Mouse (Mus musculus) cerebellum, adult 18-20 months (tissue): ENCODE measurements at regions not wholly inside any gene's neighbourhood (a gene's known extent, or its start where the extent isn't known, plus 50 kb on each side); places are given as distances from the start of the nearest gene placed in this dataset.

Experiments
- DNase-seq, 2 experiments: peaks; one replicate each; pipeline ENCODE4 v3.0.0; 2021

- no peak for DNase-seq
These were observed 156.0 kb downstream of the Gm10260 start for GRCm38 (mm10) chr13:97604451-97604850.

DNA sequence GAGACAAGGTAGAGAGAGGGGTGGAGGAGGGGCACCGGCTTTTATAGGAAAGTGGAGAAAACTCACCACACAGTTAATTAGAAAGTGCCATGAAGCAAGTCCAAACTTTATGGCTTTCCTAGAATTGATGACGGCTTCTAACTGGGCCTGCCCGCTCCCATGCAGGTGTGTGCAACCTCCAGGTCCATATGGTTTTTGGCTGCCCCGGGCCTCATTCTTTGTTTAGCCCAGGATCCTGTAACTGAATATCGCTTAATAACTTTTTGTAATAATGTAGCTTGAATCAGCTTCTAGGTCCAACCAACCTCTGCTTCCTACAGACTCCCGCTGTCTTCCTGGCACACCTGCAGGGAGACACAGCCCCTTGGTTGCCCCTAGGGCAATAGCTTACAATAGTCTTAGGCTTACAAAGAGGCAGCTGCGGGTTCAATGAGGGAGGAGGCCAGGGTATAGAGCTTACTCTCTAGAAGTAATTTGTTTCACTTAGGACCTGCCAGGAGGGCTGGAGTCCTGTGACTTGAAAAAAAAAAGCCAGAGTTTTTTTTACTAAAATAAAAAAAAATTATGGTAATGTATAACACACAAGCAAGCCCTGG, 159.2 kb downstream of the Gm10260 start:
- DNase-seq = no peak

DNA sequence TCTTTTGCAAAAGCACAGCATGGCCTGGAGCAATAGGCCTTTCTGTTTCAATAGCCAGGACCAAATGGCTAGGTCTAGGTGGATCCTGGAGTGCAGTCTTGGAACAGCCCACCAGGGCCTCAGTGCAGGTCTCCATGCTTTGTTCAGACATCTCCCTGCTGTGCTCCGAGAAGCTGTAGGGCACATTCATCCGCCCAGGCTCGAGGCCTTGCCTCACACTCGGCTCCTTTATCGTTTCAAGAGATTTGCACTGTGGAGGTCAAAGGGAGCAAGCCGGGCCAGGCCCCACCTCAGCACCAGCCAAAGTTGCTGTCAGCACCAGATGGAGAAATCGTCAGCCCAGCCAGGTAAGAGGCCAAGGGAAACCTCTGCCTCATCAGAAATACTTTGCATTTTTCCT, 160.3 kb downstream of the Gm10260 start:
- no peak for DNase-seq

DNA sequence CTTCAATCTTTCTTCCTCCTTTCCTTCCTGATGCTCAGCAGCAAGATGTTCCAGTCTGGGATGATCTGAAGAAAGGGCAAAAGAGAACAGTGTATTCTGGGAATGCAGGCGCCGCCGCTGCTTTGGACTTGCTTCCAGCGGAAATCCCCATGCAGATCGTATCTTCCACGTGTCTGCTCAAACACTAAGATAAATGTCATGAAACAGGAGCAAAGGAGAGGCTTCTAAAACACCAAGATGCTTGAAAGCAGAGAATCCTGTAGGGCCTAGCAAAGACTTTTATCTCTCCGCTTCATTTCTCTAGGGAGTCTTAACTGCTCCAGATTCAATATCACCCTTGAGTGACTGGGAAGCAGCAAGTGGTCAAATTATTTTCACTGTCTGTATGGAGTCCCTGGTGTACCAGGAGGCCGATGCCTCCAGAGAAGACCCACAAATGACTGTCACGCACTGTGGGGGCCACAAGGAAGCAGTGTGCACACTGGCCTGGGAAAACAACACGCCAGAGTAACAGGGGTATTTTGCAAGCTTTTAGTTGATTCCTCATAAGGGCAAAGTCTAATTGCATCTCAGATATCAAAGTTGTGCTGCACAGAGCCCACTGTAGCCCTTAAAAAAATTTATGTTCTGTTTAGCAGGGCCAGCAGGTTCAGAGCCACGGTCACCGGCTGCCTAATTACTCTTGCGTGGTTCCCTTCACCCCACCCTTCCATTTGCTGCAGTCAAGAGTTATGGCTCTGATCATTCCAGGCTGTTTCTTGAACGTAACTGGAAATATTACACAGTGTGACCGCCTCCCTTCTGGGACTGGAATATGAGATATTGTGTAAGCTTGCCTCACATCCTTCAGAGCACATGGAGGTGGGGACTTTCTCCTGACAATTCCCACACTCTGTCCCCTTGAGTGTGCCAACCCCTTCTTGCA, 161.7 kb downstream of the Gm10260 start:
- no peak for DNase-seq

DNA sequence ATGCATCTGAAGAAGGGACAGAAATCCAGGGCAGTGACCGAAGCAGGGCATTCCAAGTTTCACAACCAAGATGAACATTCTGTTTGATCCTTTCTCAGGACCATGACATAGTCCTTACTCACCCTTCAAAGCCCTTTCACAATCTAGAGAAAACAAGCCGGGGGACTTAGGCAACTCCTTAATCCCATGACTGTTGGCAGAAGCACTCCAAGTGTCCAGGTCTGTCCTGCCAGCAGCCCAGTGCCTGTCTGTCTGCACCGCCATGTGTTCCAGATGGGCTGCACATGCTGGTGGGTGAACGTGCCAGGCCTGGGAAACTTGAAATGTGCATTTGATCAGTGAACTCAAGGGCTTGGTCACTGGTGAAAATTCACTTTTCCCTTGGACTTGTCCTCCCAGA, 165.6 kb downstream of the Gm10260 start:
- DNase-seq = no peak

GRCm38 (mm10) chr13:97589626-97590025, 170.8 kb downstream of the Gm10260 start:
- DNase-seq = no peak

GRCm38 (mm10) chr13:97588085-97588484, 172.3 kb downstream of the Gm10260 start:
- DNase-seq = no peak

DNA sequence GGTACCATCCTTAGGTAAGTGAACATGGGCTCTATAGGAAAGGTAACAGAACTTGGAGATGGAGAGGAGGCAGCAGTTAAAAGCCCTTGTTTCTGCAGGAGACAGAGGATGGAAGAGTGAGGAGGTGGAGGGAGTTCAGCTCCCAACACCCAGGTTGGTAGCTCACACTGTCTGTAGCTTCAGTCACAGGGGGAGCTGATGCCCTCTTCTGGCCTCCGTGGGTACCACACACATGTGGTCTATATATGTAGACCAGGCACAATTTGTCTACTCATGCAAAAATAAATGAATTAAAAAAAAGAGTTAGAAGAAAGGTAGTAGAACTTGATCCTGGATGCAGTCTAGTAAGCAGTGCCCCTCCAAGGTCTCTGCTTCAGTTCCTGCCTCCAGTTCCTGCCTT, 173.3 kb downstream of the Gm10260 start:
- DNase-seq = no peak

DNA sequence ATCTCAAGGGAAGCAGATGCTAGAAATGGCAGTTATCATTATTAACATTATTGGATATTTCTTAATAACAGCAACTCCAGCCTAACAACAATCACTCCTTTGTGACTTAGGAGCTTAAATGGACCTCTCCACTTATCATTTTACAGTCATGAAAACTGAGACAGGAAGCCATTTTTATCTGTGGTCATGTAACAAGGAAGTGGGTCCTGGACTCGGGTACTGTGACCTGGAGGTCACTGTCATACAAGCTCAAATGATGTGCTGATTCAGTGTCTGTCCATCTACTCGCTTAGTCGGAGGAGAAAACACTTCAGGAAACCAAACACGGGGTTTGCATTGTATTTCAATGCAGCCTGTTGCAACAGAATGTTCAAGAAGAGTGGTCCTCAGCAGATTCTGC, 176.4 kb downstream of the Gm10260 start:
- no peak for DNase-seq

DNA sequence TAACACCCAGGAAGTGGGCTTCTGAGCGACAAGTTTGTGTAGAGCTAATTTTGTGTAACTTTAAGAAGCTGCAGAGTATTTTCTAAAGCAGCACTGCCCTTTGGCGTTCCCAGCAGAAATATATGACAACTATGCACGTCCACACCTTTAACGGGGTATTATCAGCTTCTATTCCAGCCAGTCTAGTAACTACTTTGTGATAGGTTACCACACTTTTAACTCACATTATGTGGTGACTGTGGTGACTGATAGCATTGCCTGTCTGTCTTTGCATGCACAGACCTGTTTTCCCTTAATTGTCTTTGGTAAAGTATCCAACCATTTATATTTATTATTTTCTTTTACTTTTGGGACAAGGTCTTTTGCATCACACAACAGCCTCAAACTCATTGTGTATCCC, 179.1 kb downstream of the Gm10260 start:
- DNase-seq = no peak

DNA sequence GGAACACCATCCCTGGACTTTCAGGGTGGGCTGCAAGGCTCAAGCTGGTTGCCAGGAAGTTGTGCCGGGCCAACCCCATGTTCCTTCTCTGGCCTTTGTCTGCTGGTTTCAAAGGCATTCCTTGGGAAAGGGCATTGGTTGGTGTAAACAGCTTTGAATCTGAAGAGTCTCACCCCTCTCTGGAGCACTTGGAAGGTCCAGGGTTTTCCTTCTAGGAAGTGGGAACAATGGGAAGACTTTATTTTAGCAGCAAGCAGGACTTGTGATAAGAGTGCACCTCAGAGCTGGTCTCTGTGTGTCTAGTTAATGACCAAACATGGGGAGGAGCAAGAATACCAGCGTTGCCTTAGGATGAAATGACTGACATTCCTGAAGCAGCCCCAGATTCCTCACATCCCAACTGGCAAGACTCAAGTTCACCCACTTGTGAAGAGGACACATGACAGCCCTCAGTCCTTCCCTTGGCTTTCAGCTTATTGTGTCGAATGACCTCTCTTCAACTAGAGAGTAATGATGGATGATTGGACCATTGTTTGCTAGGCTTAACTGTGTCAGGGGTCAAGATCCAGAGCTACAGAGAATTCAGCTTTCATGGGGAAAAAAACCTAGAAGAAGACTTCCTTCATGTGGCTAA, 180.1 kb downstream of the Gm10260 start:
- no peak for DNase-seq

DNA sequence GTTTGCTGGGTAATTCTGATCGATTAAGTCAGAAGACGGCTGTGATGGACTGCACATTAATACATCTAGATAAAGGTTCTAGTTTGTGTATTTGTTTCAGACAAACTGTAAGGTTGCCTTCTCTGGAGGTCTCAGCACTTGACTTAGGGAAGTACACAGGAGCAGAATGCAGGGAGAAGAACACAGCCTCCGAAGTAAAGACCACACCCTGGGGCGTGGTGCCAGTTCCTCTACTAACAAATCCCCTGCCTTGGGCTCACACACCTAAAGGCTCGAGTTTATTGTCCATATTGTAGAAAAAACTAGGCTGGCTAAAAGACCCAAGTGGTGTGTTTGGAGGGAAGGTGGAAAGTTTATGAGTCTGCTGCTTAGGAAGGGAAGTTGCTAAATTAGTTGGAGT, 181.8 kb downstream of the Gm10260 start:
- DNase-seq = no peak

- DNase-seq = no peak
These were observed 183.2 kb downstream of the Gm10260 start for GRCm38 (mm10) chr13:97577081-97577785.

- DNase-seq = no peak
These were observed 186.8 kb downstream of the Gm10260 start for GRCm38 (mm10) chr13:97573601-97574000.

GRCm38 (mm10) chr13:97572352-97572751, 188.1 kb downstream of the Gm10260 start:
- DNase-seq = no peak

- DNase-seq = no peak
These were observed 190.4 kb downstream of the Gm10260 start for GRCm38 (mm10) chr13:97570009-97570408.

- no peak for DNase-seq
These were observed 192.8 kb downstream of the Gm10260 start for GRCm38 (mm10) chr13:97567632-97568031.

DNA sequence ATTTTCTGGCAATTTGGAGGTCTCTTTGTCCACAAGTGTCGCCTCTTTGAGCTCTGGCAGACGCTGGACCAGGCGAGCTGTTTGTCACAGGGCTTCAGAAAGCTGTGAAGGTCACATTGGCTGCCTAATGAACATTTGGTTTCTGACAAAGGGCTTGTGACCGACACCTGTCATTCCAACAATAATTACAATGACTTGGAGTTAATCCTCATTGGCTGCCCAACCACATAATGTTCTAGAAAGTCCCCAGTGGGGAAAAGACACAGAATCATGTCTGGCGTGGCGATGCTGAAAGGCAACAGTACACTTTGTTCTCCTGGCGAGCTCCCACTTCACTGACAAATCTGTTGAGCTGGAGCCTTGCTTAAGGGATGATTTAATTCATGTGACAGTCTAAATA, 194.4 kb downstream of the Gm10260 start:
- DNase-seq = no peak

- DNase-seq = no peak
These were observed 198.2 kb downstream of the Gm10260 start for GRCm38 (mm10) chr13:97562241-97562640.

- DNase-seq = no peak
These were observed 199.6 kb downstream of the Gm10260 start for GRCm38 (mm10) chr13:97560789-97561188.

- peak; percentile 58 to 79 for DNase-seq
These were observed 200.6 kb downstream of the Gm10260 start for GRCm38 (mm10) chr13:97559611-97560385.

GRCm38 (mm10) chr13:97558884-97559283, 201.5 kb downstream of the Gm10260 start:
- no peak for DNase-seq
